Mouse (Mus musculus) forebrain, embryonic 15.5 days (tissue): Measurements from ENCODE around the gene Wdr95. TPM values are rescaled to one million over a fixed set of nuclear protein-coding genes. Genes with fewer than 3 reads are reported as not detected.
A peak's percentile ranks its signal among the peaks of the same experiment; 100 is the strongest.

Experiments used
- ATAC-seq: fragments of 200-750 bp; cut with Nextera tagmentation; replicated peaks from 2 replicates; pipeline ENCODE4 v1.8.0; 2017; ENCODE audit warnings: mild to moderate bottlenecking, moderate TSS enrichment, moderate library complexity
- H3K27ac ChIP-seq: fragments of 300-500 bp; sonication (generic); replicated peaks from 2 replicates; pipeline ENCODE4 v1.5.1; 2015; ENCODE audit warnings: mild to moderate bottlenecking, inconsistent platforms
- H3K27me3 ChIP-seq: fragments of 300-500 bp; sonication (generic); 2 replicates; pipeline ENCODE4 v1.6.1; 2015; ENCODE audit warnings: inconsistent platforms
- H3K36me3 ChIP-seq: fragments of 300-500 bp; sonication (generic); 2 replicates; pipeline ENCODE4 v1.6.1; 2015; ENCODE audit warnings: mild to moderate bottlenecking, inconsistent platforms
- H3K4me1 ChIP-seq: fragments of 300-500 bp; sonication (generic); 2 replicates; pipeline ENCODE4 v1.6.1; 2015; ENCODE audit warnings: inconsistent platforms
- H3K4me2 ChIP-seq: fragments of 300-500 bp; sonication (generic); replicated peaks from 2 replicates; pipeline ENCODE4 v1.6.1; 2015; ENCODE audit warnings: mild to moderate bottlenecking, inconsistent platforms
- H3K4me3 ChIP-seq: fragments of 300-500 bp; sonication (generic); 2 replicates; pipeline ENCODE4 v1.5.1; 2015; ENCODE audit warnings: mild to moderate bottlenecking, inconsistent platforms
- H3K9ac ChIP-seq: fragments of 300-500 bp; sonication (generic); replicated peaks from 2 replicates; pipeline ENCODE4 v1.6.1; 2015; ENCODE audit warnings: mild to moderate bottlenecking, inconsistent platforms
- H3K9me3 ChIP-seq: fragments of 300-500 bp; sonication (generic); 2 replicates; pipeline ENCODE4 v1.6.1; 2016; ENCODE audit warnings: inconsistent platforms
- WGBS: fragments of 180-500 bp; shearing (Covaris S2); methylation state at CpG from one replicate; pipeline ENCODE4 v1.1.7; 2015; ENCODE audit warnings: mixed read lengths; 5-methylcytosine and 5-hydroxymethylcytosine counted together
- polyA plus RNA-seq: library from polyadenylated mRNA; unstranded; fragments of >200 nt; fragmentation: Nextera tagmentation; extraction: Ambion mirVana; gene quantifications from 2 replicates; pipeline ENCODE4 v1.2.1, GENCODE M21; 2015

Gene Wdr95
- polyA plus RNA-seq, 1 experiment from 2014 or later, result 0.46 TPM

DNA sequence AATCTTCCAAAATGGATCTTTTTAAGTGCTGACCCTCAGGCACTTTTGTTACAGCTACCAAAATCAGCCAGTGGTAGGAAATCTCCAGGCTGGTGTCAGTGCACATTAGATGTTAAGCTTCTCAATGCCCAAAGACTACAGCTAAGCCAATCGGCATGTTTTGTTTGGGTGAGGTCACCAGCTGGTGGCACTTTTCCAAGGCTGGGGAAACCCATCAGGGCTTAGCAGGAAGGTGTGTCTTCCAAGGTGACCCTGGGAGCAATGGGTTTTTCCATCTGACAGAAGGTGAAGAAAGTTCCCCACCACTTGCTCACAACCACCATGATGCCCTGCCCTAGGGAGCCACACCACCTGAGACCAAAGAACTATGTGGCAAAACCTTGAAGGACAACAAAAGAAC lies 87.7 kb downstream of the Wdr95 start:
- no peaks in the 10 kb centered on the region for H3K27me3 ChIP-seq
- 80% methylated on average over 1 of the region's 1 CpGs for WGBS
- H3K4me3 ChIP-seq, result no peak overlapping the region
- no peak overlapping the region for H3K27ac ChIP-seq
- H3K9me3 ChIP-seq, result no peaks in the 10 kb centered on the region
- H3K9ac ChIP-seq, result no peak overlapping the region
- peaks cover 62% of the 10 kb centered on the region for H3K36me3 ChIP-seq
- 0 out of 2 replicates have a peak, but pooled peaks cover 4% of the 10 kb centered on the region for H3K4me1 ChIP-seq
- ATAC-seq, result no peak
- H3K4me2 ChIP-seq, result no peak overlapping the region

DNA sequence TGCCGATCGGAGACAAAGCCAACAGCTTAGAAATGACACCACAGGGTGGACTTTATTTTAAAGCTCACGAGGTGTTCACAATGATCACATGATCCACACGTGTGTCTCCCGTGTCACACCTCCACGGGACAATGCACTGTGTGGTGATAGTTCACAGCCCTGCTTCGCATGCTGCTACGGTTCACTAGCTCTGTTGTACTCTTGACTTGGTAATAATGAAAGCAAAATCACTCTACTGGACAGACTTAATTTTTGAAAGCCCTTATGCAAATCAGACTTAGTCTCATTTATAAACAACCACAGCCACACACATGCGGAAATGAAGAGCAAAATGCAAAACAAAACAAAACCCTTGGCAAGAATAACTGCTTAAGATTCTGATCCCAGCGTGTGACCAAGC lies 88.3 kb downstream of the Wdr95 start:
- Histone ChIP-seq H3K36me3 (peaks cover 69% of the 10 kb centered on the region), H3K4me1 (no peaks in the 10 kb centered on the region), H3K4me3 (no peak overlapping the region), H3K27me3 (no peaks in the 10 kb centered on the region), H3K9ac (no peak overlapping the region), H3K9me3 (no peaks in the 10 kb centered on the region), H3K4me2 (no peak overlapping the region), H3K27ac (no peak overlapping the region)
- WGBS, result 59% methylated on average over 10 of the region's 10 CpGs
- 0 out of 2 replicates have a peak, but pooled peaks have one; percentile 38 for ATAC-seq

DNA sequence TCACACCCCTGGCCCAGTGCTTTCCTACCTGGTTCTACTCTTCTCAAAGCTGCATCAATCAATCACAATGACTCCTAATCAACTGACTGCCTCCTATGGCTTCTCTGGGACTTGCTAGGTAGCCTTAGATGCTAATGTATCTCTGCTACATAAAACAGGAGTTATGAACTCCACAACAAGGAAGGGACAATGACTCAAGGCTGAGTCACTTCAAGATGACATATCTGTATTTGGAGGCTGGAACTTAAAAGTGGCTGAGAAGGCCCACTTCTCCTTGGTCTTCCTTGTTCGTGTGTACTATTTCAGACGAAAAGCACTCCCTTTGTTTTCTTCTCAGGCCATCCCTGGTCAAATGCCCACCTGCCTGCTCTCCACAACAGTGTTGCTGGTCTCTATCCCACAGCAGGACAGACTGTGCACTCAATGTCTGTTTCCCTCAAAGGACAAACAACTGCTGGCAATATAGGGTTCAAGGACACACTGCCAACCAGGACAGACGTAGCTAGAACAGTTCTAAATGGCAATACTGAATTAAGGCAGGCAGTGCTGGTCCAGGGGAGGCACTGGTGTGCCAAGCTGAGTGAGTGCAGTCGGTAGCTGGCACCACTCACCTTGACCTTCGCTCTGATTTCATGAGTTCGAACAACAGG lies 89.4 kb downstream of the Wdr95 start:
- Histone ChIP-seq H3K36me3 (peaks cover 78% of the 10 kb centered on the region), H3K27me3 (no peaks in the 10 kb centered on the region), H3K4me3 (no peak overlapping the region), H3K4me2 (no peak overlapping the region), H3K4me1 (no peaks in the 10 kb centered on the region), H3K9ac (no peak overlapping the region), H3K9me3 (no peaks in the 10 kb centered on the region), H3K27ac (no peak overlapping the region)
- no peak for ATAC-seq
- 93% methylated on average over 6 of the region's 6 CpGs for WGBS

DNA sequence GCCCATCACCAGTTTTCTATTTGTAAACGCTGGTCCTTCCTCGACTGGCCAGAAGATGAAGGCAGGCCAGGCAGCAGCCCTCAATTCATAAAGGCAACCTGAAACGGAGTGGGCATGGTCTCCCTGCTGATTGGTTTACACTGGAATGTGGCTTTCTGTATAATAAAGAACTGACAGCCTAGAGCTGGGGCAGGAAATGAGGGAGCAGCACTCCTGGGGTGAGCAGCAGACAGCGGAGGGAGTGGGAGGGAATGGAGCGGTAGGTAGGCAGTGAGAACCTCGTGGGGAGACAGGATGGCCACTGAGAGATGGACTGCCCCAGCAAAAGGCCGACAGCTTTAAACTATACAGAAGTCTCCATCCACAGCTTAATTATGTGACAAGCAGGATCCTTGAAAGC lies 93.7 kb downstream of the Wdr95 start:
- H3K9me3 ChIP-seq, result no peaks in the 10 kb centered on the region
- no peak overlapping the region for H3K9ac ChIP-seq
- H3K4me2 ChIP-seq, result no peak overlapping the region
- WGBS, result 75% methylated on average over 7 of the region's 7 CpGs
- H3K27me3 ChIP-seq, result no peaks in the 10 kb centered on the region
- ATAC-seq, result no peak
- no peak overlapping the region for H3K27ac ChIP-seq
- no peaks in the 10 kb centered on the region for H3K4me1 ChIP-seq
- H3K4me3 ChIP-seq, result no peak overlapping the region
- H3K36me3 ChIP-seq, result peaks cover 94% of the 10 kb centered on the region

DNA sequence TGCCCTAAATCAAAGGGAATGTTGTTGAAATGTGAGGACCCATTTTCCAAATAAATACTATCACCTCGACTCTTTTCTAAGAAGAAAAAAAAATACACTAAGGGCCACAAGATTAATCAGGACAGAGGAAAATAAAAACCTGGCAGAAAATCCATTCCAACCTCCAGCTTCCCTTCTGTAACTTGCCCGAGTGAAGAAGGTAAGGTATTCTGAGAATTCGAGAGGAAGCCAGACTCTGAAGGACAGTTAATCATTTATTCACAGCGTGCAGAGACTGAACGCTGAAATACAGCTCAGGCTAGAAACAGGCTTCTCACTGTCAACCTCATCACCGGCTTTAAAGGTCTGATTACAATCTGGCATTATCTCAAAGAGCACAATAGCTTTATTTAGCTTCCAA lies 94.2 kb downstream of the Wdr95 start:
- no peak for ATAC-seq
- H3K4me2 ChIP-seq, result no peak overlapping the region
- H3K4me3 ChIP-seq, result no peak overlapping the region
- 86% methylated on average over 6 of the region's 6 CpGs for WGBS
- no peaks in the 10 kb centered on the region for H3K9me3 ChIP-seq
- no peaks in the 10 kb centered on the region for H3K4me1 ChIP-seq
- no peaks in the 10 kb centered on the region for H3K27me3 ChIP-seq
- H3K27ac ChIP-seq, result no peak overlapping the region
- peaks cover 94% of the 10 kb centered on the region for H3K36me3 ChIP-seq
- no peak overlapping the region for H3K9ac ChIP-seq

DNA sequence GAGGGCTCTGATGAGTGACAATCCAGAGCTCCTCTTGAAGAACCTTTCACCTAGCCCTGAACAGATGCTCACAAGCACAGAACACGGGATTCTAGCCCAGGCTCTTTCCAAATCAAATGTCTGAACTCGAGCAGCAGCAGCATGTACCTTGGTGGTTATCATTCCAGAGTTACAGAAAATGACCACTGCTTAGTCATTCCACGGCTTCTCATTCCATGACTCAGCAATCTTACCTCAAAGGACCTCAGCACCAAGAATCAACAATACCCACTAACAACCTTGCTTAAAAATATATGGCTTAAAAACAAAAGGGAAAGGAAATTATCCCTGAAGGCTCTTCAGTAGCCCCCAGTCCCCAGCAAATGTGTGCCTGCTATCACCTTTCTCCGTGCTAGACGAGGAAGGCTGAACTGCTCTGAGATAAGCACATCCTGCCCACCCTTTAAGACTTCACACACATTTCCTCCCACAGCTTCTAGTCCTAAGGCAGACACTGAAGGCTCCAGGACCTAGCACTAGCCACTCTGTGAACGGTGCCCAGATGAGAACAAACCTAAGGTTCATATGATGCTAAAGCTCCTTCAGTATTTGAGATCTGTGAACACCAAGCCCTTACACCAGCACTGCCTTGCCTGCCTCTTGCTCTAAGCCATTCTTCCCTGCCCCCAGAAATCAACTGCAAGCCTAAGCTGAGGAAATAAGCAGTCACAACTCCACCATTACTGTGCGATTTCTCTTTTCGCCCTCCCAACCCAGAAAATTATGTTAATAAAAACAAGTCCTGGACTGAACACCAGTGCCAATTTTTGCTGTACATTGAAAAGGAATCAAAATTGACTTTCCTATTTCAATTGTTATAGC lies 95.6 kb downstream of the Wdr95 start:
- 93% methylated on average over 8 of the region's 8 CpGs for WGBS
- no peaks in the 10 kb centered on the region for H3K4me1 ChIP-seq
- H3K27me3 ChIP-seq, result no peaks in the 10 kb centered on the region
- no peak for ATAC-seq
- H3K36me3 ChIP-seq, result peaks cover 92% of the 10 kb centered on the region
- H3K27ac ChIP-seq, result no peak overlapping the region
- no peak overlapping the region for H3K9ac ChIP-seq
- no peaks in the 10 kb centered on the region for H3K9me3 ChIP-seq
- H3K4me3 ChIP-seq, result no peak overlapping the region
- H3K4me2 ChIP-seq, result no peak overlapping the region

DNA sequence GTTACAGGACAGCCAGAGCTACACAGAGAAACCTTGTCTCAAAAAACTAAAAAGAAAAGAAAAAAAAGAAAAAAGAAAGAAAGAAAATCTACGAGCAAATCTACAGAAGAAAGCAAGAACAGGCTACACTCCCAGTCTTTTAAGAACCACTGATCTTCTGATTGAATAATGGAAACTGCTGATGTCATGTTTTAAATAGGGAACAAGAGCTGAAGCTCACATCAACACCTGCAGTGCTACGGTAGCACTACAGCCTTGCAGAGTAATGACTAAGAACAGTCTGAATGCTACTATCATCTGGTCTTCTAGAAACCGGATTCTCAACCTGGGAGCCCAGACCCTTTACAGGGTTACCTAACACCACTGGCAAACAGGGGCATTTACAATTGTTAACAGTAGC lies 97.1 kb downstream of the Wdr95 start:
- no peaks in the 10 kb centered on the region for H3K4me1 ChIP-seq
- H3K4me2 ChIP-seq, result no peak overlapping the region
- H3K9me3 ChIP-seq, result no peaks in the 10 kb centered on the region
- ATAC-seq, result no peak
- H3K4me3 ChIP-seq, result no peak overlapping the region
- no peak overlapping the region for H3K27ac ChIP-seq
- H3K27me3 ChIP-seq, result no peaks in the 10 kb centered on the region
- H3K9ac ChIP-seq, result no peak overlapping the region
- peaks cover 92% of the 10 kb centered on the region for H3K36me3 ChIP-seq
- WGBS, result 82% methylated on average over 3 of the region's 3 CpGs

DNA sequence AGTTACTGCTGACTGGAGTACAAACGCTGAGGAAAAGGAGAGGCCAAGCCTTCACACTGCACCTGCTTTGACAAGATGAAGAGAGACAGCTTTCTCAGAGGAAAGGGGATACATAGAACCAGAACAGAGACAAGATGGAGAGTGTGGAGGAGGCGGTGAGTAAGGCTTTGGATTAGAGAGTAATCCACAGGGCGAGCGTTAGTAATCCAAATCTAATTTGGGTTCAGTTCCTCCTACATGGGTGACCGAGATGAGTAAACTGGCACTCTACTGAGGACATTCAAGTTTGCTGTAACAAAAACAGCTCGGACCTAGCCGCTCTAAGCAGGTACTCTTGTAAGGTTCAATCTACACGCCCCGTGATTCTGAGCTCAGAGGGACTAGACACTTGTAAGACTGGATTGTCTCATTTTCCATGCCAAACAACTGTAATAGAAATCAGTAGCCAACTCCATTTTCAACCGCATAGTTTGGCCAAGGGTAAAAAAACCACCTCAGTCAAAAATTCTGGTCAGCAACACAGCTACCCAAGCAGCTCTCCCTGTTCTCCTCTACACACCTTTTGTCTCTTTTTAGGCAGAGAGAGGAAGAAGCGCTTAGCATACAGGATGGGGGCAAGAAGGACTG lies 106.0 kb downstream of the Wdr95 start:
- H3K9ac ChIP-seq, result peak overlapping the region; percentile 69
- H3K27ac ChIP-seq, result no peak overlapping the region
- peak overlapping the region; percentile 78 for H3K4me2 ChIP-seq
- H3K9me3 ChIP-seq, result no peaks in the 10 kb centered on the region
- WGBS, result 61% methylated on average over 11 of the region's 11 CpGs
- no peak for ATAC-seq
- peaks cover 22% of the 10 kb centered on the region for H3K4me1 ChIP-seq
- H3K36me3 ChIP-seq, result peaks cover 29% of the 10 kb centered on the region
- H3K4me3 ChIP-seq, result peak overlapping the region; percentile 63
- H3K27me3 ChIP-seq, result no peaks in the 10 kb centered on the region

DNA sequence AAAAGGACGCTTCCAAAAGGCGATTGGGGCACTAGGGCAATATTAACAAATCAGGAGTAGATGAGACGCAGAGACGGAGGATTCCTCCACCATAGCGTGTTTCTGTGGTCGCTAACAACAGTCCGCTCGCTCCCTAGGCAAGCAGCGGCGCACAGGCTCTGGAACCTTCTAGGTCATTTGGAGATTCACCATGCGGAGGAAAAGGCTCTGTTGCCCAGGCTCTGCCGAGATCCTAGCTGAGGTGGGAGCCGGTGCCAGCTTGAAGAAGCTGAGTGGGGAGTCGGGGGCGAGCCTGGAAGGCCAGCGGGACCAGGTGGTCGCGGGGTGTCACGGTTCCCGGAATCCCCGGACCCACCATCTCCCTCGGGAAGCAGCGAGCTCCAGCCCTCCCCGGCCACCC lies 107.1 kb downstream of the Wdr95 start:
- H3K9ac ChIP-seq, result peak overlapping the region; percentile 69
- no peaks in the 10 kb centered on the region for H3K27me3 ChIP-seq
- peaks cover 22% of the 10 kb centered on the region for H3K4me1 ChIP-seq
- no peaks in the 10 kb centered on the region for H3K9me3 ChIP-seq
- peaks cover 19% of the 10 kb centered on the region for H3K36me3 ChIP-seq
- peak overlapping the region; percentile 63 for H3K4me3 ChIP-seq
- H3K27ac ChIP-seq, result peak overlapping the region; percentile 87
- peak overlapping the region; percentile 78 for H3K4me2 ChIP-seq
- under 1% methylated on average over 24 of the region's 24 CpGs for WGBS
- no peak; the same call in 1 of the 2 replicates for ATAC-seq

DNA sequence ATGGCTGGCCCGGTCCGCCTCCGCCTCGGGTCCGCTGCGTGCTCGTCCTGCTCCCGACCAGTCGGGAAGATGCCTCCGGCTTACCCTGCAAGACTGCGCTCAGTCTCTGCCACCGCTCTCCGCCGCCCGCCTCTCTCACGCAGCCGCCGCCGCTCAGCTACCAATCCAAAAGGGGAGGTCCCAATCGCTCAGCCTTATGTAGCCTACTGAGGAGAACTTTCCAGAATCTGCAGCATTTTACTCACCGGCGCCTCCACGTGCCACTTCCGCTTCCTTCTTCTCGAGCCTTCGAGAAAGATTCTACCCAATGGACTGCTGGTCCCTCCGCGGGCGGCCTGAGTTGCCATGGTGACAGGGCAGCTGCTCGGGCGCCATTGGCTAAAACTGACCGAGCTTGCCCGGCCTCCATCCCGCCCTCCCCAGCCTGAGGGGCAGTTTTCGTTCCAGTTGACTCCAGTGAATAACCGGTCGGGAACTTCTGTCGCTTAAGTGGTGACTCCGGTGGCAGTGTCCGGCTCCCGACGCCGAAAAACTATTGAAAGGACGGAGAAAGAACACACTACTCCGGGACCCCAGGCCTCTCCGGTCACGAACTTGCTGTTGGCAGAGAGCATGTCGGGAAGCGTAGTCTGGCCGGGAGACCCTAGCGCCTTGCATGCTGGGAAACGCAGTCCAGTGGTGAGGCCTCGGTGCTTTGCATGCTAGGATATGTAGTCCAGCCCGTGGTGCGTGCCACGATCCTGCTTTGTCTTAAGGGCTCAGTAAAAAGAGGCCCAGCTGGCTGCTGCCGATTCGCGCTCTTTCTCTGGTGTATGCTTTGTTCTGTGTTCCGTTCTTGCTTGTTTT lies 107.8 kb downstream of the Wdr95 start, which contains the start of gene Hsph1:
TSS of gene Hsph1 (minus strand) at position 302 of the 846 bp plus-strand sequence.
- Histone ChIP-seq H3K9me3 (no peaks in the 10 kb centered on the region), H3K27ac (peak within 1 kb of the TSS; percentile 87), H3K27me3 (no peaks in the 10 kb centered on the region), H3K9ac (peak within 1 kb of the TSS; percentile 69), H3K4me3 (peak within 1 kb of the TSS; percentile 63), H3K4me2 (peak within 1 kb of the TSS; percentile 78), H3K4me1 (peaks cover 22% of the 10 kb centered on the region), H3K36me3 (peaks cover 12% of the 10 kb centered on the region)
- ATAC-seq, result peak; percentile 99
- under 1% methylated on average over 60 of the region's 60 CpGs for WGBS

DNA sequence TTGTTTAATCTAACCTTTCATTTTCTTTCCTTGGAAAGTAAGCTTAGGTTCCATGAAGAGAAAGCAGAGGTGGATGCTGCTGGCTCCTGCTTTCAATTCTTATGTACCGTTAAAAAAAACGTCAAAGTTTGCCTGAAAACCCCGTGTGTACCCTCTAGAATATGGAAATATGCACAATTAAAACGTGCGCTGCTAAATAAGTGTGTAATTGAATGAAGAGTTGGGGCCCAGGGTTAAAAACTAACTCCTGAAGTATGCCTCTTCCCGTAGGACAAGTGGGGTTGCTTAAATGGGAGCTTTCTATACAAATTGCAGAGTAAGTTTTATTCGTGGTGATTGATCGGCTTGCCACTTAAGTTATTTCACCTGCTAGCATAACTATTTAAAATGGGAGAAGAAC lies 108.8 kb downstream of the Wdr95 start:
- Histone ChIP-seq H3K27ac (peak overlapping the region; percentile 87), H3K9me3 (no peaks in the 10 kb centered on the region), H3K9ac (peak overlapping the region; percentile 48; the same call in 1 of the 2 replicates), H3K4me3 (peak overlapping the region; percentile 63), H3K4me1 (peaks cover 22% of the 10 kb centered on the region), H3K27me3 (no peaks in the 10 kb centered on the region), H3K36me3 (0 out of 2 replicates have a peak, but pooled peaks cover 4% of the 10 kb centered on the region), H3K4me2 (peak overlapping the region; percentile 78)
- ATAC-seq, result no peak
- WGBS, result 42% methylated on average over 8 of the region's 8 CpGs
